Mouse (Mus musculus) thymus, adult 2 months (tissue): Measurements from ENCODE around the gene Cass4. TPM values are rescaled to one million over a fixed set of nuclear protein-coding genes. Genes with fewer than 3 reads are reported as not detected.
A peak's percentile ranks its signal among the peaks of the same experiment; 100 is the strongest.

ENCODE experiments used
- DNase-seq: peaks from one replicate; pipeline ENCODE4 v3.0.0; 2021
- H3K27ac ChIP-seq: fragments of 200-500 bp; 2 replicates; pipeline ENCODE4 v1.5.1; 2012; ENCODE audit warnings: low read length, control low read depth; ENCODE audit not compliant: control insufficient read depth, insufficient read depth
- H3K27me3 ChIP-seq: fragments of 200-500 bp; 2 replicates; pipeline ENCODE4 v1.6.1; 2012; ENCODE audit warnings: mild to moderate bottlenecking, low read length, moderate library complexity, mixed read lengths; ENCODE audit not compliant: control insufficient read depth, insufficient read depth
- H3K36me3 ChIP-seq: fragments of 200-500 bp; 2 replicates; pipeline ENCODE4 v1.6.1; 2012; ENCODE audit warnings: mild to moderate bottlenecking, low read length, moderate library complexity; ENCODE audit not compliant: control insufficient read depth, insufficient read depth
- H3K4me1 ChIP-seq: fragments of 200-500 bp; replicated peaks from 2 replicates; pipeline ENCODE4 v1.6.1; 2012; ENCODE audit warnings: low read length; ENCODE audit not compliant: control insufficient read depth, insufficient read depth
- H3K4me3 ChIP-seq: fragments of 200-500 bp; 2 replicates; pipeline ENCODE4 v1.5.1; 2012; ENCODE audit warnings: mild to moderate bottlenecking, low read length, control low read depth, moderate library complexity; ENCODE audit not compliant: control insufficient read depth, insufficient read depth
- CTCF ChIP-seq: fragments of 200-500 bp; IDR thresholded peaks from 2 replicates; pipeline ENCODE4 v1.5.1; 2012; ENCODE audit warnings: mild to moderate bottlenecking, control low read depth, low read length, moderate library complexity, borderline replicate concordance; ENCODE audit not compliant: control insufficient read depth, poor library complexity, insufficient read depth; ENCODE audit errors: extremely low read depth
- POLR2A ChIP-seq: fragments of 200-500 bp; IDR thresholded peaks from 2 replicates; pipeline ENCODE4 v1.6.1; 2012; ENCODE audit warnings: mild to moderate bottlenecking, low read length, control low read depth, moderate library complexity; ENCODE audit not compliant: control insufficient read depth, poor library complexity, insufficient read depth; ENCODE audit errors: extremely low read depth
- WGBS: fragments of 180-500 bp; shearing (Covaris S2); methylation state at CpG from one replicate; pipeline ENCODE4 v1.1.7; 2018; 5-methylcytosine and 5-hydroxymethylcytosine counted together
- polyA plus RNA-seq: library from polyadenylated mRNA; depleted of rRNA; stranded (reverse); fragments of >200 nt; gene quantifications from 2 replicates; pipeline ENCODE4 v1.2.3, GENCODE M21; 2012; rRNA removed

Cass4 gene
- polyA plus RNA-seq, 1 experiment = 2.2 TPM

- Histone ChIP-seq H3K27me3 (no peaks in the 10 kb centered on the region), H3K27ac (no peak overlapping the region), H3K4me1 (peaks cover 20% of the 10 kb centered on the region), H3K4me3 (no peak overlapping the region), H3K36me3 (no peaks in the 10 kb centered on the region)
- peak; percentile 35 for DNase-seq
- no peak for TF ChIP-seq CTCF
- TF ChIP-seq POLR2A = no peak
- 34% methylated on average over 7 of the region's 7 CpGs for WGBS
These were observed 86.7 kb downstream of the Cass4 start for GRCm38 (mm10) chr2:172480296-172480695.

DNA sequence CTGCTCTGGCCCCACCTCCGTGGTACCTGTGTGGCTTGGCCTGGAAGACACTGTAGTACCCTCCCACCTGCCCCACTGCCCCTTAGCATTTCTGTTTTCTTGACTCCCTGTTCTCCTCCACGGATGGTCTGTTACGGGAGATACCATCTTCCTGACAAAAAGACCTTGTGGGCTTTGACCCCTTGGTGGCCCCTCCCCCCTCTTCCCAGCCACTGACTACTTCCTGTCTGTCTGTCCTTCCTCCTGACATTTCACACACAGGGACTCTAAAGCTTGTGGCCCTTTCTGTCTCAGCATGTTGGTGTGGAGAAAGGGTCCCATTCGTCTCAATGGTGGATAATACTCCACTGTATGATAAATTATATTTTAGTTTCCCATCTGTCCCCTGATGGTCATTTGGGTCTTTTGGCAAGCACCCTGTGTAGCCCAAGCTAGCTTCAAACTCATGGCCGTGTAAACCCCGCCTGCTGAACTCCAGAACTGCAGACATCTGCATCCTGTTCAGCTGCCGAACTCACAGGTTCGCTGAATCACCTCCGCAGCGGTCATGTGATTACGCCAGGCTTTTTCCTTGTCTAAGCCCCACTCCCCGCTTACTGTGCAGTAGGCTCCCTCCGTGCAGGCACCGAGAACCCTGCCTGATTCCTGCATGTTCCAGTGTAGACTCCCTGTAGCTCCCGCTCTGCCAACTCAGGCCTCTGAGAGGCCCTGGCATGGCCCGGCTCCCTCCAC lies 88.2 kb downstream of the Cass4 start:
- no peak overlapping the region for H3K4me3 ChIP-seq
- TF ChIP-seq CTCF = no peak
- no peak for TF ChIP-seq POLR2A
- no peaks in the 10 kb centered on the region for H3K36me3 ChIP-seq
- 42% methylated on average over 16 of the region's 16 CpGs for WGBS
- no peaks in the 10 kb centered on the region for H3K27me3 ChIP-seq
- no peak overlapping the region; the same call in 1 of the 2 replicates for H3K27ac ChIP-seq
- peak; percentile 59 for DNase-seq
- peaks cover 20% of the 10 kb centered on the region for H3K4me1 ChIP-seq

Other genes with a start within 250 kb of the Cass4 start
- not detected in 2 replicates for gene Mc3r, start 145.3 kb upstream of the Cass4 start, polyA plus RNA-seq
- 6.0 and 6.9 TPM in 2 replicates for gene Fam210b, start 48.2 kb upstream of the Cass4 start, polyA plus RNA-seq
- gene Aurka, start 23.3 kb upstream of the Cass4 start, polyA plus RNA-seq = 47.7 and 52.1 TPM in 2 replicates
- gene Cstf1, start 23.1 kb upstream of the Cass4 start, polyA plus RNA-seq = 79.1 and 97.7 TPM in 2 replicates
- gene Rtf2, start 46.8 kb downstream of the Cass4 start, polyA plus RNA-seq = 79.6 and 86.7 TPM in 2 replicates
- not detected in 2 replicates for gene Gcnt7, start 64.8 kb downstream of the Cass4 start, polyA plus RNA-seq
- 0.42 and 0.81 TPM in 2 replicates for gene Fam209, start 78.7 kb downstream of the Cass4 start, polyA plus RNA-seq
- 0.69 and 0.92 TPM in 2 replicates for gene Tfap2c, start 155.8 kb downstream of the Cass4 start, polyA plus RNA-seq